Mouse (Mus musculus): Measurements from ENCODE around the gene Actrt2.

The Actrt2 gene

DNA sequence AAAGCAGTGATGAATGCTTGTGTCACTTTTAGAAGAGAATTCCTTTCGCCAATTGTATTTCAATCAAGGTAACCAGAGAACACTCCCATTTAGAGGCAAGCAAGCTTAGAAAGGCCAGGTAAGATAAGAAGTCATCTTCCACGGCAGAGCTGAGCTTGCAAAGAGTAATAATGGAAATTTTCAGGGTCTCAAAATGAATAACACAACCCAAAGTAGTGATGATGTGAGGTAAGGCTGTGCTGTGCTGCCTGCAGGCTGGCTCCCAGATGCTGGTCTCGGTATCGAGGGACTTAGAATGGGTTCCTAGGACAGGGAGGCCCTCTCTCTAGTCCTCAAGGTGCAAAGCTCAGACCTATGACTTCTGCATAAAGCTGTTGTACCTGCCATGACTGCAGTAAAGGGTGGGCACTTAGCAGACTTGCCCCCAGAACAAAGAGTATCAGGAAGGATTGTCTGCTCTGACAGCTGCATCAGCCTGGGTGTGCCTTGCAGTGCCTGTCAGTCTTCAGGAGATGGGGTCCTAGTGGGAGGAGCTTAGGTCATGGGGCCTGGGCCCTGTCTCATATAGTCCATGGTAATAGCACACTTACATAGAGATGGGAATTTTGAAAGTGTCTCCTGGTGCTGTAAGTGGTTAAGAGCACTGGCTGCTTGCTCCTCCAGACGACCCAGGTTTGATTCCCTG, 15.5 kb upstream of the Actrt2 start:
- DNase-seq (ENCODE audit: low read depth in 2 of 2, low spot score in 2 of 2) = no peak

- DNase-seq (ENCODE audit: low read depth in 2 of 2, low spot score in 2 of 2) = no peak
Observed at GRCm38 (mm10) chr4:154682311-154682710, 14.6 kb upstream of the Actrt2 start.

DNA sequence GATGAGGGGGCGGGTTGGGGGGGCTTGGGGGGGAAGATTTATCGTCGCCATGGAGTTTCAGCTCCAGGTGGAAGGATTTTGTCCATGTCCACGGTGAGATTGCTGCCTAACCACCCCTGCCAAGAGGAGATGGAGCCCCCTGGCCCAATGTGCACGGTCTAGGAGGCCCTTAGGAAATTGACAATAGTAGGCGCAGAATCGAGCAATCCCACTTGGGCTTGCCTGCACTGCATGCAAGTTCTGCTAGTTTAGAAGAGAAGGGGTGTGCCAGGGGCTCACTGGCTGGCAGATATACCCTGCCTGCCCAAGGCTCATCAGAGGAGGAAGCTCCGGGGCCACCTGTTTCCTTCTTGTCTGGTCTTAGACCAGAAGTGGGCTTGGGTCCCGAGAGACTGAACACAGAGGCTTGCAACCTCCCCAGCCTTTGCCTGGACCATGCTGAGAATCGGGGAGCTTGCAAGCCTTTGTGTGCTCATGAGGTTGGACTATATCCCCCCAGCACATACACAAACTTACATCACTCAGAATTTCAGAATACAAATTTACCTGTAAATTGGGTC, 7.9 kb upstream of the Actrt2 start:
- no peak for DNase-seq (ENCODE audit: low read depth in 2 of 2, low spot score in 2 of 2)

GRCm38 (mm10) chr4:154674966-154675365, 7.3 kb upstream of the Actrt2 start:
- no peak for DNase-seq (ENCODE audit: low read depth in 2 of 2, low spot score in 2 of 2)

- DNase-seq (ENCODE audit: low read depth in 2 of 2, low spot score in 2 of 2) = no peak
Observed at GRCm38 (mm10) chr4:154674541-154674940, 6.9 kb upstream of the Actrt2 start.

DNA sequence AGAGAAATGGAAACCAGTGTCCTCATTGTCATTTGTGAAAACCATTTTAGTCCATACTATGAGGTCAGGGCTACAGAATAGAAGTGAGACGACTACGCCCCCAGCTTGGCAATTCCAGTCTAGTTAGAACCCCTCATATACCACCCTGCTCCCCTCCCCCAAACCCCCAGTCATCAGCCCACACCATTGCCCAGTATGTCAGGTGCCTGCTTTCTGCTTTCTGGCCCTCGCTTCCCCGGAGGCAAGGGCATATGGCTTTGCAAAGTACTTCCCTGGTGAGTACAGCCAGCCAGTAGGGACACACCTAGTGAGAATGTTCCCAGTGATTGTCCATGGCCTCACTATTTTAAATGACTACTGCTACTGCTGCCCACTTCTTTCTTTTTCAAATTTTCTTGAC, 6.3 kb upstream of the Actrt2 start:
- DNase-seq (ENCODE audit: low read depth in 2 of 2, low spot score in 2 of 2) = no peak

DNA sequence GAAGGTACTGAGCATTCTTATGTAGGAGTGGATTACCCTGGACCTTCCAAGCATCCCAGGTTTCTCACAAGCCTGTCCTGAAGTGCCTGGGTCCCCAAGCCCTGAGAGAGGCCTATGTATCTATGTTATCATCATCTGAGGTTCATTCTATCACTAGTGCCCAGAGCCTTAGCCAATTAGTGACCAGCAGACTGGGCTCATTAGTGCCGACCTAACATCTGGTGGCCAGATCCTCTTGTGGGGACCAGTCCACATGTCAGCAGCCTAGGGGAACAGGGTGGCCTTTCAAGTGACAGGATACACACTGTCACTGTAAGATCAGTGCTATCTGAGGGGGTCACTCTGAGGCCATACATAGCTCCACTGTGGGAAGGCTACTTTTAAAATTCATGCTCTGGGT, 4.4 kb upstream of the Actrt2 start:
- DNase-seq (ENCODE audit: low read depth in 2 of 2, low spot score in 2 of 2) = no peak

GRCm38 (mm10) chr4:154671232-154671912, 3.7 kb upstream of the Actrt2 start:
- no peak for DNase-seq (ENCODE audit: low read depth in 2 of 2, low spot score in 2 of 2)

DNA sequence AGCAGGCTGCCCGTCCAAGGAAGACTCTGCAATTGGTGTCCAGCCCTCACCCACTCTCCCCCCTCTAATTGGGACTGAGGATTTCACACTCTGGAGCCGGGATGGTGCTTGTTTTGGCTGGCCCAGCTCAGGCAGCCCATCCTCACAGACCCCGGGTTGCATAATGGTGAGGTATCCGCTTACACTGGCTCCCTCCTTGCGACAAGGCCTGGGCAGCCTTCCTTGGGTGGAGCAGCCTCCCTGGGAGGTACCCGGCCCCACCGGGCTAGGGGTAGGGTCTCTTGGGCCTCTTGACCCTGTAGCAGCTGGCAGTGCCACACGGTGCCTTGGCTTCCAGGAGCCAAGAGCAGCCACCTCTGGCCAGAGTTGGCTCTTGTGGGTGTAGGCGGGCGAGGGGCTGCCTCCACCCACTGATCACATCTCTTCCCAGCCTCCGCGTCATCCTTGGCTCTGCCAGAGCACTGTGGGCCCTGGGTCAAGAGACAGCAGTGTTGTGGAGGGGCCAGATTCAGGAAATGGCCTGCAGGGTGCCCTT, 4.9 kb downstream of the Actrt2 start:
- no peak for DNase-seq (ENCODE audit: low read depth in 2 of 2, low spot score in 2 of 2)

DNA sequence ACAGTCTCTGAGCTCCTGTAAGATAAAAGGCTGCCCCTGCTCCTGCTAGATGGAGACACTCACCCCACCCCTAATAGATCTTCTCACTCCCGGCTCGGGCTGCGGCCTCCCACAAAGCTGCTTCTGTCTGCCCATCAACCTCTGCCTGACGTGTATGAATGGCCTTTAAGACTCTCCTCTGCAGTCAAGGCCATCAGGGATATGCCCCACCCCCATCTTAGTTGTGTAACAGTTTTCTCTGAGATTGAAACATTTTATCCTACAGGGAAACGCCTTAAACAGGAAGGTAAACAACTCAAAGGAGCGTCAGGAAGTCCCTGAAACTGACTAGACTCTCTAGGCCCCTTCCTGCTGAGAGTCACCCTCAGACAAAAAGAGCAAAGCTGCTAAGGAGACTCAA, 6.4 kb downstream of the Actrt2 start:
- no peak for DNase-seq (ENCODE audit: low read depth in 2 of 2, low spot score in 2 of 2)

- DNase-seq (ENCODE audit: low read depth in 2 of 2, low spot score in 2 of 2) = no peak
Observed at GRCm38 (mm10) chr4:154660025-154660424, 7.6 kb downstream of the Actrt2 start.

GRCm38 (mm10) chr4:154655134-154655910, 12.3 kb downstream of the Actrt2 start:
- no peak for DNase-seq (ENCODE audit: low read depth in 2 of 2, low spot score in 2 of 2)

DNA sequence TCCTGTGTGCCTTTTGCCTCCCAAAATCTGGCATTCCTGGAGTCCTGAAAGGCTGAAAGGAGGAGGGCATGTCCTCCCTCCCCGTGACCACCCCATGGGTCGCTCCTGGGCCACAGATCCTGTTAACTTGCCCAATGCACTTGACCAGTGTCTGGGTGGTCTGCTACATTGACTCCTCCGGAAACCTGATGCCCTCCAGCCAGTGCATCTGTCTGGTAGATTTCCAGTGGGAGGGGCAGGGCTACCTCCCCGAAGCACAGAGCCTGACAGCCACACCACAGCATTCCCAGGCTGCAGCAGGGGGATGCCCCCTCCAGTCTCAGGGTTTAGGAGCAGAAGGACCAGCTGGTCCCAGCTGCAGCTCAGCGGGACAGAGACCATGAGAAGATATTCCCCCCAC, 15.2 kb downstream of the Actrt2 start:
- no peak for DNase-seq (ENCODE audit: low read depth in 2 of 2, low spot score in 2 of 2)

DNA sequence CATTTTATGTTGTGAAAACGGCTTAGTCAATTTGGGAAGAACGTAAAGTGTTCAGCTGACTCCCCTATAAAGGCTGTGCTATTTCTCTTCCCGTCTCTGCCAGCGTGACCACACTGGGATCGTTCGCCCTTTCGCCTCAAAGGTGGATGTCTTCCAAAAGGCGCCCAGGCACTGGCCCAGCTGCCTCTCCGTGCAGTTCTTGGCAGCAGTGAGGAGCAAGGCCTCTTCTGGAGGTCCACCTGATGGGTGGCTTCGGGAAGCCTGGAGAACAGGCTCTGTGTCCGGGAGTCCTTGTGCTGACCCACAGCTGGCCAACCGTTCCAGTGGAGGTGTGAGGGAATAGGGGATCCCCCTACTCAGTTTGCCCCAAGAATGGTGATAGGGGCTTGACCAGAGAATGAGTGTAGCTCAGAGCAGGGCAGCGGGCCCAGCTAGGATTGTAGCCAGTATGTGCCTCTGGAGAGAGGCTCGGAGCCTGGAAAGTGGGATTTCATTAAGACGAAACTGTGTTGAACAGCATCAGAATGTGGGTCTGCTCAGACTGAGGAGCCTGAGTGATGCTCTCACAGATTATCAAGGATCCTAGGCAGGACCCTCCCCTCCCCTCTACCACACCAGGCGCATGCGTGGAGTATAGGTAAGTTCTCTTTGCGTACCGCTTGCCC, 18.5 kb downstream of the Actrt2 start:
- DNase-seq (ENCODE audit: low read depth in 2 of 2, low spot score in 2 of 2) = no peak

DNA sequence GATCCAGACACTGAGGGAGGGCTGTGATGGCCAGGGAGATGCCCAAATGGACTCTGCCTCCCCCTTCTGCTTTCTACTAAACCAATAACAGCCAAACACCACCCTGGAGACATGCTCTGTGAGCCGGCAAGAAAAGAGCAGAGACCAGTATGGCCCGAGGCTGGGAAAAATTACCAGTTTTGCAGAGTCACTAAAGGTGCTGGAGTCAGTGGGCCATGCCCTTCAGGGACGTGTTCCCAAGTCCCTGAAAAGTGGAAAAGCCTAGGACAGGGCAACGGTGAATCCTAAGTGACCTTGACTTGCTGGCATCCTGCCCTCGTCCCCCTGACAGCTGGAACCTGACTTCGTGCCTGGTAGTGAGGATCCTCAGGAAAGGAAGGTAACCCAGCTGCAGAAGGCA, 25.2 kb downstream of the Actrt2 start:
- DNase-seq (ENCODE audit: low read depth in 2 of 2, low spot score in 2 of 2) = no peak

DNA sequence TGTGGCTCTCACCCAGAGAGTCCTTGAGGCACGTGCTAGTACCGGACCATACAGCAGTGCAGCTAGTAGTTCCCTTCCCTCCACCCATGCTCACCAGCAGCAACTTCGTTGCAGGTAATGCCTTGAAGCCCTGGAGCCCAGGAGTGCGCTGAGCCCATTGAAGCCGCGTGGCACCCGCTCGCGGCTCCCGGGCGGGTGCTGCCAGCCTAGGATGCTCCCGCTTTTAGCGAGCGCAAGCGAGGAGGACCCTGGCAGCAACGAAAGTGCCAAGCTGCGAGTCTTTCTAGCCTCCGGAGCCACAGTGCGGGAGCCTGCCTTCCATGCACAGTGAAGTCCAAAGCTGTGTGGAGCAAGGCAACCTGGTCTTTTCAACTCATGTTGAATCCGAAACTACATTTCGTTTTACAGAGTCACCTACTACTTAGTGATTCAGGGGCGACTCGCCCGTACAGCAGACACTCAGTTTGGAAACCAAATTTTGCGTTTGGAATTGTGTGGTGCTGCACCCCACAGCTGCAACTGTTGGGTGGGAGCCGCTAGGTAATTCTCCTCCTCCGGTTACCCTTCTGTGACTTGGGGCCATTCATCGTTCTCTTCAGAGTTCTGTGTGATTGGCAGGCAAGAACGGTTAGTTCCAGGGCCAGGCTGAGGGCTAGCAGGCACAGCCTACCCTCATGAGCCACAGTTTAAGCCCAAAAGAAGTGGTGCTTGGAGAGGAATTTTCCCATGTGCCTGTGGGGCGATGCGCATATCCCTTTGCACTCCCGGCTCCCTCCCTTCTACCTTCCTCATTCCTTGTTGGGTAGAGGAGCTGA, 26.2 kb downstream of the Actrt2 start:
- no peak for DNase-seq (ENCODE audit: low read depth in 2 of 2, low spot score in 2 of 2)

GRCm38 (mm10) chr4:154640443-154641295, 27.0 kb downstream of the Actrt2 start:
- no peak for DNase-seq (ENCODE audit: low read depth in 2 of 2, low spot score in 2 of 2)

- no peak for DNase-seq (ENCODE audit: low read depth in 2 of 2, low spot score in 2 of 2)
Observed at GRCm38 (mm10) chr4:154639591-154640442, 27.9 kb downstream of the Actrt2 start.

All from CD8-positive naive resting alpha-beta T cell, adult 2 months (primary cell).